Mouse (Mus musculus) lung, adult 2 months (tissue): Measurements from ENCODE around the gene 5730522E02Rik. TPM values are rescaled to one million over a fixed set of nuclear protein-coding genes. Genes with fewer than 3 reads are reported as not detected.

Source experiments
- DNase-seq: peaks from one replicate; pipeline ENCODE4 v3.0.0; 2022
- H3K4me1 ChIP-seq: fragments of 200-500 bp; 2 replicates; pipeline ENCODE4 v1.6.1; 2011; ENCODE audit warnings: low read length; ENCODE audit not compliant: control insufficient read depth, insufficient read depth
- H3K4me3 ChIP-seq: fragments of 200-500 bp; replicated peaks from 2 replicates; pipeline ENCODE3; 2011; ENCODE audit warnings: low read depth, mild to moderate bottlenecking, control low read depth, low read length; ENCODE audit errors: extremely low read depth
- CTCF ChIP-seq: fragments of 200-500 bp; IDR thresholded peaks from 2 replicates; pipeline ENCODE4 v1.5.1; 2011; ENCODE audit warnings: mild to moderate bottlenecking, low read length, control low read depth; ENCODE audit not compliant: insufficient read depth
- POLR2A ChIP-seq: fragments of 200-500 bp; IDR thresholded peaks from 2 replicates; pipeline ENCODE4 v1.6.1; 2011; ENCODE audit warnings: low read depth, mild to moderate bottlenecking, control low read depth, low read length, borderline replicate concordance; ENCODE audit errors: extremely low read depth
- WGBS: fragments of 180-500 bp; shearing (Covaris S2); methylation state at CpG from one replicate; pipeline ENCODE4 v1.1.7; 2018; 5-methylcytosine and 5-hydroxymethylcytosine counted together
- polyA plus RNA-seq: library from polyadenylated mRNA; depleted of rRNA; stranded (reverse); fragments of >200 nt; gene quantifications from 2 replicates; pipeline ENCODE4 v1.2.3, GENCODE M21; 2012

5730522E02Rik gene
- polyA plus RNA-seq, 1 experiment, result 0.28 TPM

DNA sequence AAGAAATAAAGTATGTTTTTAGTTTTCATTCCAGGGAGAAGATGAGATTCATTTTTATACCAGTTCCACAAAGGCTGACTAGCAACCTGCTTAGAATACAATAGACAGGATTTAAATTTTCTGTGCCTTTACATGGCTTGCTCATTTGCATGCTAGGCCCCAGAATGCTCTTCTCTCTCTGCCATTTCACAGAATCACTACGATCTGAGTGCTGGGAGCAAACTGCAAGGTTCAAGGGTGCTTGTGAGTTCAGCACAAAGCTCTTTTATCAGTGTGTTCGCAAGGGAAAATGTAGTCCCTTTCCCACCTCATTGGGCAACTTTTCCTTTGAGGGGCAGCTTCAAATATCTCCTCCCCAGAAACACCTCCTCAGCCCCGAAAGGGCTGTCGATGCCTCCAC, 107.7 kb downstream of the 5730522E02Rik start:
- TF ChIP-seq CTCF, result no peak
- TF ChIP-seq POLR2A, result no peak
- WGBS, result 32% methylated on average over 4 of the region's 4 CpGs
- DNase-seq, result no peak
- Histone ChIP-seq H3K4me3 (no peak overlapping the region), H3K4me1 (no peaks in the 10 kb centered on the region)

- no peak for DNase-seq
- 85% methylated on average over 5 of the region's 5 CpGs for WGBS
- TF ChIP-seq POLR2A (no peak), CTCF (no peak)
- no peak overlapping the region for H3K4me3 ChIP-seq
- no peaks in the 10 kb centered on the region for H3K4me1 ChIP-seq
Measured at GRCm38 (mm10) chr11:26100077-26100476, 110.5 kb downstream of the 5730522E02Rik start.

- no peak overlapping the region for H3K4me3 ChIP-seq
- H3K4me1 ChIP-seq, result no peaks in the 10 kb centered on the region
- 83% methylated on average over 2 of the region's 2 CpGs for WGBS
- TF ChIP-seq POLR2A, result no peak
- no peak for TF ChIP-seq CTCF
- DNase-seq, result no peak
Measured at GRCm38 (mm10) chr11:26098933-26099332, 111.6 kb downstream of the 5730522E02Rik start.

DNA sequence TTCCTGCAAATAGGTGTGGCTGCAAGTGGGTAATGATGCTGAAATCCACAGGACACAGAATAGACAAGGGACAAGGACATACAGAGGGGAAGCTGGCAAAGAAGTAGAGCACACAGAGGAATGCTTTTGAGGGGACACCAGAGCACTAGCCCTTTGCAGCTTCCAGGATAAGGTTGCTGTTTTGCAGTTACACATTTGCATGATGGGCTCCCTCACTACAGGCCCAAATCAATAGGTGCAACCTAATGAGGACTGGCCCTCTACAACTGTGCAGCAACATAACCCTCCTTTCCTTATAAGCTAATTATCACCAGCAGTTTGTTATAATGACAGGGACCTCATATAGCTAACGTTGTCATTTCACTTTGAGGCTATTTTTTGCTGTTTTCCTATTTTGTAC, 114.5 kb downstream of the 5730522E02Rik start:
- DNase-seq, result no peak
- Histone ChIP-seq H3K4me1 (no peaks in the 10 kb centered on the region), H3K4me3 (no peak overlapping the region)
- TF ChIP-seq CTCF, result no peak
- TF ChIP-seq POLR2A, result no peak
- WGBS, result 65% methylated on average over 1 of the region's 1 CpGs

DNA sequence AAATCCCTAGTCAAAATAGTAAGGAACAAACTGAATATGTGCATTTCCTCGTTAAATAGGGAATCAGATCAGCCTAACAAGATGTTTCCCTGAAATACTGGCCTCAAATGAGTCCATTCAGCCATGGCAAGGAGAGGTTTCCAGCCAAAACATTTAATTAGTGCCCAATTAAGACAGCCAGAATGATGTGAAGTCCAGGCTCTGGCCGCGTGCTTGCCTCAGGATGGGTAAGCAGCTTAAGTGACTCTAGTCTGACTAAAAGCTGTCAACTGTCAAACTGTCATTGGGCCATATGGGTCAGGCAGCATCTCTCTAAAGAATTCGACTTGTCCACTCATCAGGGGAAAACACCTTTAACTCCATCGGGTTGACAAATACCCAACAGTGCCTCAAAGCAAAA, 121.6 kb downstream of the 5730522E02Rik start:
- 75% methylated on average over 5 of the region's 5 CpGs for WGBS
- TF ChIP-seq POLR2A (no peak), CTCF (no peak)
- DNase-seq, result no peak

GRCm38 (mm10) chr11:26086679-26087078, 123.9 kb downstream of the 5730522E02Rik start:
- no peak for TF ChIP-seq POLR2A
- no peak for TF ChIP-seq CTCF
- DNase-seq, result no peak
- H3K4me3 ChIP-seq, result no peak overlapping the region
- H3K4me1 ChIP-seq, result no peaks in the 10 kb centered on the region
- 82% methylated on average over 7 of the region's 7 CpGs for whole genome bisulfite sequencing

More for the DNA sequence above, 121.6 kb downstream of the 5730522E02Rik start:
- Histone ChIP-seq H3K4me1 (no peaks in the 10 kb centered on the region), H3K4me3 (no peak overlapping the region)

DNA sequence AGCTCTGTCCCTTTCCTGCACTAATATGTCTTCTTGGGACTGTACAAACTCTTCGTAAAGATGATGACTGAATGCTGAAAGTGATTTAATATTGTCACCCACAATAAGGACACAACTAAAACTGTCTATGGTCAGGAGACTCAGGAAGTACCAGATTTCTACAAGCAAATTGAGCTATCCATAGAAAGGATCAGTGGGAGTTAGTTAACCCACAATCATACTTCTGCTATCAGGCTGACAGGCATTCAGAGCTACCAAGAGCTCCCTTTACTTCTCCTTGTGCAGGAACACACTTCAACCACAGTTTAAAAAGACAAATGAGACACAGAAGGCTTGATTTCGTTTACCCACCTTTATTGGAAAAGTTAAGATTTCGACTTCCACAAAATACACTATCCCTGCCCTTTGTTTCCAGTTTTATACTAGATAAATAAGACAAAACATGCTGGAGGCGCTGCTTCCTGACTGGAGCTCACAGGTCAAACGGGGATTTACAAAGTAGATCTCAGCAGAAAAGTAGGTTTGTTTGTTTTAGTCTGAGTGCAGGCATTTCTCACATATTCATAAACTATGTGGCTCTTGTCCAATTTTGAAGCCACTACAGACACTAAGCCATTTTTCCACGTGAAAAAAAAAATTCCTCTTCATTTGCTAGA, 125.1 kb downstream of the 5730522E02Rik start:
- TF ChIP-seq CTCF (no peak), POLR2A (no peak)
- no peak overlapping the region for H3K4me3 ChIP-seq
- DNase-seq, result no peak
- WGBS, result 24% methylated on average over 6 of the region's 6 CpGs
- no peaks in the 10 kb centered on the region for H3K4me1 ChIP-seq

GRCm38 (mm10) chr11:26076335-26076734, 134.2 kb downstream of the 5730522E02Rik start:
- TF ChIP-seq CTCF (no peak), POLR2A (no peak)
- DNase-seq, result no peak
- no peaks in the 10 kb centered on the region for H3K4me1 ChIP-seq
- no peak overlapping the region for H3K4me3 ChIP-seq
- WGBS, result 71% methylated on average over 2 of the region's 2 CpGs

DNA sequence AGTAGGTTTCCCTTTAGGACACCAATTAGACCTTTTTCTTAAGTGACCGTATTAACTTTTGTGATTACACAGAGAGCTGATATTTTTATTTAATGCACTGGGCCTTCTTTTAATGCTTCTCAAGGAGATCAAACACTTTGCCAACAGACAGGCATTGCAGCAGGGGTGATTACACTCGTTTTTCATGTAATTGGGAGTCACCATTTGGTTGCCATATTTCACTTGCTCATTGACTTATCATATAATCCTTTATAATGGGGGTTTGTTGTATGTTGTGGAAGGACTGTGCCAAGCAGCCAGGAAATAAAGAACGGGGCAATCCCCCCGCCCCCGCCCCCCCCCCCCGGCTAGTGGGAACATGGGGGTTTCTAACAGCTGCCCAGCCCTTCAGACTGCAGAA, 135.0 kb downstream of the 5730522E02Rik start:
- no peak overlapping the region for H3K4me3 ChIP-seq
- 78% methylated on average over 6 of the region's 6 CpGs for WGBS
- H3K4me1 ChIP-seq, result no peaks in the 10 kb centered on the region
- DNase-seq, result no peak
- TF ChIP-seq POLR2A (no peak), CTCF (no peak)

DNA sequence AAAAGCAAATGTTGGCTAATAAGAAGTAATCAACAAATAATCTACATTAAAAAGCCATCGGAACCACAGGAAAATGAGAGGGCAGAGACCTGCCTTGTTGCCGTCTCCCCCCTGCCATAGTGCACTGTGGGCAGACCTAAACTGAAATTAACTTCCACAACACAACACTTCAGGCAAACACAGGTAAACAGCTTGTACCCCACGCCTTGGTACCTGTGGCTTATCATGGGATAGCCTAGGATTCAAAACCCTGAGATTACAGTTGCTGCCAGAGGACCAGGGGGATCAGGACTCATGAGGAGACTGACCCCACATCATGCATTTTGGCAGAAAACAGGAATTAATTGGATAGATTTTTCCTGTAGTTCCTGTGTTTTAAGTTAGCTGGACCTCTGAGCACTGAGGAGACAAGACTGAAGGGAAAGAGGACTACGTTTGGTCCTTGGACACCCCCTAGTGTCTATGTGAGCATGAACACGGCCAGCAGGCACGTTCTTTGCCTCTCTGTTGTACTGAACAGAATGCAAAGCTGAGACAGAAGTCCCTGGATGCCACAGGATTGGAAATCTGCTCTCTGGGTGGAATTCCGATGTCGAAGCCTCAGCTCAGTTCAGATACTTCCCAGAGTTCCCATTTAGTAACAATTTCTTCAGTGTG, 136.8 kb downstream of the 5730522E02Rik start:
- 46% methylated on average over 8 of the region's 8 CpGs for WGBS
- Histone ChIP-seq H3K4me3 (no peak overlapping the region), H3K4me1 (no peaks in the 10 kb centered on the region)
- DNase-seq, result no peak
- TF ChIP-seq POLR2A (no peak), CTCF (peak; percentile 36; the same call in 1 of the 2 replicates)
